Mouse (Mus musculus) cerebellum, adult (tissue): ENCODE data around the gene Mrpl41.

Experiments used
- ATAC-seq: cut with Nextera tagmentation; 2 replicates; pipeline ENCODE4 v1.9.2; 2017; ENCODE audit warnings: mild to moderate bottlenecking, moderate library complexity, mixed read lengths; ENCODE audit not compliant: insufficient number of reproducible peaks, low FRiP score, low TSS enrichment

The Mrpl41 gene

GRCm38 (mm10) chr2:24942092-24942491, 32.8 kb downstream of the Mrpl41 start:
- no peak for ATAC-seq

GRCm38 (mm10) chr2:24935057-24935796, 39.7 kb downstream of the Mrpl41 start, which contains the start of gene Arrdc1:
Gene Arrdc1, minus strand, starts transcription at chr2:24935252.
- ATAC-seq, result peak; percentile 74

- peak; percentile 58 for ATAC-seq
Observed at GRCm38 (mm10) chr2:24934441-24934963, 40.4 kb downstream of the Mrpl41 start.

- no peak for ATAC-seq
Observed at GRCm38 (mm10) chr2:24929593-24929992, 45.3 kb downstream of the Mrpl41 start.

GRCm38 (mm10) chr2:24929119-24929518, 45.8 kb downstream of the Mrpl41 start:
- no peak for ATAC-seq

GRCm38 (mm10) chr2:24927810-24928479, 47.0 kb downstream of the Mrpl41 start:
- no peak for ATAC-seq

GRCm38 (mm10) chr2:24926965-24927358, 47.9 kb downstream of the Mrpl41 start:
- ATAC-seq, result no peak

- ATAC-seq, result no peak
Observed at GRCm38 (mm10) chr2:24926345-24926964, 48.4 kb downstream of the Mrpl41 start.

- no peak for ATAC-seq
Observed at GRCm38 (mm10) chr2:24925284-24925683, 49.6 kb downstream of the Mrpl41 start.
